Mouse (Mus musculus) intestine, embryonic 14.5 days (tissue): ENCODE data around the gene D11Wsu47e. TPM values are rescaled to one million over a fixed set of nuclear protein-coding genes. Genes with fewer than 3 reads are reported as not detected.

Source experiments
- ATAC-seq: fragments of 200-750 bp; cut with Nextera tagmentation; replicated peaks from 2 replicates; pipeline ENCODE4 v1.8.0; 2017; ENCODE audit warnings: low read depth, moderate number of reproducible peaks, moderate TSS enrichment, moderate library complexity; ENCODE audit not compliant: low FRiP score, low TSS enrichment
- DNase-seq: peaks from one replicate; pipeline ENCODE4 v3.0.0-alpha.2; 2018; ENCODE audit warnings: low spot score
- H3K27ac ChIP-seq: fragments of 300-500 bp; sonication (generic); 2 replicates; pipeline ENCODE4 v1.5.1; 2014; ENCODE audit warnings: low read depth, mild to moderate bottlenecking, control low read depth
- H3K27me3 ChIP-seq: fragments of 300-500 bp; sonication (generic); replicated peaks from 2 replicates; pipeline ENCODE4 v1.6.1; 2014; ENCODE audit warnings: low read length, control low read depth; ENCODE audit not compliant: control insufficient read depth, insufficient read depth
- H3K36me3 ChIP-seq: fragments of 300-500 bp; sonication (generic); 2 replicates; pipeline ENCODE4 v1.6.1; 2014; ENCODE audit warnings: low read length, control low read depth; ENCODE audit not compliant: control insufficient read depth, insufficient read depth
- H3K4me1 ChIP-seq: fragments of 300-500 bp; sonication (generic); replicated peaks from 2 replicates; pipeline ENCODE4 v1.6.1; 2014; ENCODE audit warnings: low read length, control low read depth, mixed read lengths; ENCODE audit not compliant: control insufficient read depth, insufficient read depth
- H3K4me2 ChIP-seq: fragments of 300-500 bp; sonication (generic); 2 replicates; pipeline ENCODE4 v1.6.1; 2014; ENCODE audit warnings: low read length
- H3K4me3 ChIP-seq: fragments of 300-500 bp; sonication (generic); 2 replicates; pipeline ENCODE4 v1.5.1; 2014; ENCODE audit warnings: low read depth, low read length, control low read depth, mixed read lengths
- H3K9ac ChIP-seq: fragments of 300-500 bp; sonication (generic); 2 replicates; pipeline ENCODE4 v1.6.1; 2014; ENCODE audit warnings: mild to moderate bottlenecking, low read length
- H3K9me3 ChIP-seq: fragments of 300-500 bp; sonication (generic); 2 replicates; pipeline ENCODE4 v1.6.1; 2016; ENCODE audit warnings: low read length, control low read depth; ENCODE audit not compliant: control insufficient read depth
- WGBS: fragments of 180-500 bp; shearing (Covaris S2); extraction: QIAGEN DNeasy Blood & Tissue Kit; methylation state at CpG from one replicate; pipeline ENCODE4 v1.1.7; 2014; 5-methylcytosine and 5-hydroxymethylcytosine counted together
- polyA plus RNA-seq: library from polyadenylated mRNA; unstranded; fragments of >200 nt; fragmentation: Nextera tagmentation; extraction: Ambion mirVana; gene quantifications from 2 replicates; pipeline ENCODE4 v1.2.1, GENCODE M21; 2014

Gene D11Wsu47e
- polyA plus RNA-seq, 1 experiment from 2014 or later, result 22.9 TPM

DNA sequence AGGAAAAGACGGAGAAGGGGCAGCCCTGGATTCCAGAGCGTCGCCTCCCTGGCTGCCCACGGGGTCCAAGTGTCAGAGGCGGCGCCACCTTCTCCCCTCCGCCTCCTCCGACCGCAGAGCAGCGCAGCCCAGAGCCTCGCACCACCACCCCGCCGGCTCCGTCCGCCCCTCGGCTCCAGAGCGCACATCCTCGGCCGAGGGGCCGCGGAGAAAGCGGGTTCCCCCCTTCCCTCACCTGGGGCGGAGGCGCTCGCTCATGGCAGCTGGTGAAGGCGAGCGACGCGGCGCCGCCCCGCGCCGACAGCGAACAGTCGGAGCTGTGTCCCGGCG is 620 bp upstream of the D11Wsu47e start:
- 0% methylated on average over 17 of the region's 38 CpGs for WGBS
- peak; percentile 64 for ATAC-seq

DNA sequence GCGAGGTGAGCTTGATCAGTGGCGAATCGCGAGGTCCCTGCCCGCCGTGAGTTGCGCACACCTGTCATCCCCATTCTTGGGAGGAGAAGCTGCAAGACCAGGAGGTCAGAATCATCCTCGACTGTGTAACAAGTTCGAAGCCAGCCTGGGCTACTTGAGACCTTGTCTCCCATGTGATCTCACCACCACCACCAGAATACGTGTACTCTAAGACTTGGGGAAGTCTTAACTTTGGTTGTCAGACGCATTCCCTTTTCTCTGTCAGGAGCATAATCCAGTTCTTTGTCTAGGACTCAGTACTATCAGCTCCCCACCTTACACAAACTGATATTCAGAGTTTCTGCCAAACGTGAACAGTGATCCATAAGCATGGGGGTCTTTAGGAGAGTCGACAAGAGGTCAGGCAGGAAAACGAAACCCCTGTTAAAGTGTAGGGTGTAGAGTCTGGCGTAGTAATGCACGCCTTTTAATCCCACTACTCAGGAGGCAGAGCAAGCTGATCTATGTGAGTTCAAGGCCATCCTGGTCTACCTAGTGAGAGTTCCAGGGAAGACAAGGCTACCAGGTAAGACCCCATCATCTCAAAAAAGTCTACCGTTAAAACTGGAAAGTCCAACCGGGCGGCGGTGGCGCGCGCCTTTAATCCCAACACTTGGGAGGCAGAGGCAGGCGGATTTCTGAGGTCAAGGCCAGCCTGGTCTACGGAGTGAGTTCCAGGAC is 655 bp downstream of the D11Wsu47e start:
- H3K4me3 ChIP-seq, result peak overlapping the region; percentile 93
- peaks cover 24% of the 10 kb centered on the region for H3K36me3 ChIP-seq
- peak overlapping the region; percentile 85 for H3K9ac ChIP-seq
- WGBS, result 41% methylated on average over 25 of the region's 25 CpGs
- no peak for DNase-seq
- H3K27me3 ChIP-seq, result no peaks in the 10 kb centered on the region
- no peak for ATAC-seq
- no peak overlapping the region for H3K27ac ChIP-seq
- H3K9me3 ChIP-seq, result no peaks in the 10 kb centered on the region
- peaks cover 27% of the 10 kb centered on the region for H3K4me1 ChIP-seq
- peak overlapping the region; percentile 83 for H3K4me2 ChIP-seq

More for the DNA sequence above, 620 bp upstream of the D11Wsu47e start:
- Histone ChIP-seq H3K27me3 (no peaks in the 10 kb centered on the region), H3K9ac (peak overlapping the region; percentile 85), H3K4me3 (peak overlapping the region; percentile 93), H3K36me3 (peaks cover 11% of the 10 kb centered on the region), H3K27ac (peak overlapping the region; percentile 94), H3K9me3 (no peaks in the 10 kb centered on the region), H3K4me2 (peak overlapping the region; percentile 75), H3K4me1 (peaks cover 27% of the 10 kb centered on the region)
- no peak for DNase-seq

DNA sequence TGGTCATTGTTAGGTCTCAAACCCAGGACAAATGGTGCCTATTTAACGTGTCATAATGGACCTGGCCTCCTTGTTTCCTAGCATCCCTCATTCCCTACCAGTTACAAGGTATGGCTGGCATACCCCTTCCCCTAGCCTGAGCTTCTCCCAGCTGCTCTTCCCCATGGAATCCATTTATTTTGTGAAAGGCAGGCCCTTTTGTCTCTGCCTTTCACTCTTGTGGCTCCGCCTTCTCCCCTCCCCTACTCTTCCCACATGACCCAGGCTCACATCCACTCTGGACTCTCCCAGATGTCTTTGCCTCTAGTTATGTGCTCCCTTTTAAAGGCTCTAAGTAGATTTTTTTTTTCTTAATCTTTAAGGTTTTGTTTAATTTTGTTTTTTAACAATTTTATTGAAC is 2.8 kb downstream of the D11Wsu47e start:
- H3K36me3 ChIP-seq, result peaks cover 32% of the 10 kb centered on the region
- WGBS, result 81% methylated on average over 2 of the region's 2 CpGs

DNA sequence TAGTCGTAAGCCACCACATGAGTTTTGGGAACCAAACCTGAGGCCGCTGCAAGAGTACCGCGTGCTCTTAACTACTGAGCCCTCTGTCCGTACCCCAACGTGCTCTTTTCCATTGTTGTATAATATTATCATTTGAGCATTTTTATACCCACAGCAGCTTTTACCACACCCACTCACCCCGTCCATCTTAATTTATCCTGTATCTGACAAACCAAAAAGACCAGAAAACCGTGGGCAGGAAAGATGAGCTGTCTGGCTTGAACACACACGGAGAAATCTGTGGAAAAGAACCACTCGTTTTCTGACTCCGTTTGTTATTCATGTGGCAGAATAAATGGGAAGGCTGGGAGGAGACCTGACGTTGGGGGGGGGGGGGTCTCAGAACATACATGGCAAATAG is 6.3 kb downstream of the D11Wsu47e start:
- H3K4me1 ChIP-seq, result peaks cover 6% of the 10 kb centered on the region; the same call in 1 of the 2 replicates
- 88% methylated on average over 12 of the region's 12 CpGs for WGBS
- no peak overlapping the region for H3K4me2 ChIP-seq
- H3K9me3 ChIP-seq, result no peaks in the 10 kb centered on the region
- ATAC-seq (no peak), DNase-seq (no peak)
- H3K27ac ChIP-seq, result no peak overlapping the region
- H3K27me3 ChIP-seq, result no peaks in the 10 kb centered on the region
- H3K4me3 ChIP-seq, result no peak overlapping the region
- peaks cover 65% of the 10 kb centered on the region for H3K36me3 ChIP-seq
- H3K9ac ChIP-seq, result no peak overlapping the region

More for the DNA sequence above, 2.8 kb downstream of the D11Wsu47e start:
- no peak overlapping the region for H3K27ac ChIP-seq
- no peaks in the 10 kb centered on the region for H3K27me3 ChIP-seq
- no peaks in the 10 kb centered on the region for H3K9me3 ChIP-seq
- ATAC-seq, result no peak
- no peak for DNase-seq
- peaks cover 21% of the 10 kb centered on the region for H3K4me1 ChIP-seq
- H3K9ac ChIP-seq, result no peak overlapping the region
- no peak overlapping the region for H3K4me2 ChIP-seq
- H3K4me3 ChIP-seq, result no peak overlapping the region

DNA sequence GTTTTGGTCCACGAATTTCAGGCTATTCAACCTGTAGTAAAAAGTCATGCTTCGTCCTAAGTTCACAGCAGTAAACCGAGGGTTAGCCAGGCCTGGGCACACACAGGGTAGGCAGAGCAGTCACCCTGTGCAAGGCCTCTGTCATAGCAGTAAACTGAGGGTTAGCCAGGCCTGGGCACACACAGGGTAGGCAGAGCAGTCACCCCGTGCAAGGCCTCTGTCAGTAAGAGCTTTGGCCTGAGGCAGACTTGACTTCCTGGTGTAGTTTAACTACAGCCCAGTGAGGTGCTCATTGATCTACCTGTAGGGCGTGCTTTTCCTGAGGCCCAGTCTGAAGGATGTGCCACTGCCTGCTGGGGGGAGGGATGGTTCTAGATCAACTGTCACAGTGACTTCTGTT is 7.1 kb downstream of the D11Wsu47e start:
- Histone ChIP-seq H3K4me1 (peaks cover 6% of the 10 kb centered on the region; the same call in 1 of the 2 replicates), H3K36me3 (peaks cover 67% of the 10 kb centered on the region), H3K27me3 (no peaks in the 10 kb centered on the region), H3K9me3 (no peaks in the 10 kb centered on the region), H3K4me2 (no peak overlapping the region), H3K27ac (no peak overlapping the region), H3K4me3 (no peak overlapping the region), H3K9ac (no peak overlapping the region)
- 79% methylated on average over 5 of the region's 5 CpGs for WGBS
- ATAC-seq (peak; percentile 34; the same call in 1 of the 2 replicates), DNase-seq (no peak)

DNA sequence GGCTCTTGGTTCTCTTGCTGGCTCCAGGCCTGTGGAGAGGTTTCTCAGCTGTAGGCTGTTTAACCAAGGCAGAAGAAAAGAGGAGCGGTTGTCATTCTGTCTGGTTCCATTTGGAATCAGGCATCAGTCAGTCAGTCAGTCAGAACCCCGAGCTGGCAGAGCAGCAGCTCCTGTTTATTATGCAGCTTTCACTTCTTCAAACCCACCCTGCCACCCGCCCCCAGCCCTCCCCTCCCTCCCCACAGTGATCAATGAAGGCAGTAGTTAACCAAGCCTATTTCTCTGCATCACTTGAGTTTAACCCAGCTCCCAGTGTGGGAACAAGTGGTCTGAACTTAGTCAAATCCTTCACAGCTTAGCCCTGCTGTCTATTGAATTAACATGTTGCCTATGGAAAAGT is 7.6 kb downstream of the D11Wsu47e start:
- Histone ChIP-seq H3K27ac (no peak overlapping the region), H3K9ac (no peak overlapping the region)
- WGBS, result 77% methylated on average over 3 of the region's 3 CpGs

DNA sequence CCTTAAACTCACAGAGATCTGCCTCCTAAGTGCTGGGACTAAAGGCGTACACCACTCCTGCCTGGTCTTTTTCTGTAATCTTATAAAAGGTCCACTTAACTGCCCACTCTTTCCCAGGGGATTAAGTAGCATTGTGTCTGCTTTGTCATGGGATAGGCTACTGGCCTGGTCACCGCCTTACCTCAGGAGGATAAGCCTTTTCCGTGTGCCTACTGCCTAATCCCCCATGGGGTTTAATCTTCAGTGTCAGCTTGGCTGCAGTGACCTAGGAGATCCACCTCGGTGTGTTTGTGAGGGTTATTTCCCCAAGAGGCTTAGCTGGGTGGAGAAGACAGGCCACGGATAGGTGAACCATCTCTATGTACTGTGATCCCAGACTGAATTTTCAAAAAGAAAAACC is 13.4 kb downstream of the D11Wsu47e start:
- no peaks in the 10 kb centered on the region for H3K27me3 ChIP-seq
- H3K27ac ChIP-seq, result no peak overlapping the region
- 81% methylated on average over 5 of the region's 5 CpGs for WGBS
- no peaks in the 10 kb centered on the region for H3K4me1 ChIP-seq
- H3K9ac ChIP-seq, result no peak overlapping the region
- no peak overlapping the region for H3K4me3 ChIP-seq
- peaks cover 36% of the 10 kb centered on the region for H3K36me3 ChIP-seq
- no peak overlapping the region for H3K4me2 ChIP-seq
- no peak for ATAC-seq
- no peak for DNase-seq
- no peaks in the 10 kb centered on the region for H3K9me3 ChIP-seq

More for the DNA sequence above, 7.6 kb downstream of the D11Wsu47e start:
- Histone ChIP-seq H3K9me3 (no peaks in the 10 kb centered on the region), H3K4me3 (no peak overlapping the region), H3K4me2 (no peak overlapping the region), H3K36me3 (peaks cover 70% of the 10 kb centered on the region), H3K4me1 (peaks cover 3% of the 10 kb centered on the region; the same call in 1 of the 2 replicates), H3K27me3 (no peaks in the 10 kb centered on the region)
- DNase-seq (no peak), ATAC-seq (no peak)

DNA sequence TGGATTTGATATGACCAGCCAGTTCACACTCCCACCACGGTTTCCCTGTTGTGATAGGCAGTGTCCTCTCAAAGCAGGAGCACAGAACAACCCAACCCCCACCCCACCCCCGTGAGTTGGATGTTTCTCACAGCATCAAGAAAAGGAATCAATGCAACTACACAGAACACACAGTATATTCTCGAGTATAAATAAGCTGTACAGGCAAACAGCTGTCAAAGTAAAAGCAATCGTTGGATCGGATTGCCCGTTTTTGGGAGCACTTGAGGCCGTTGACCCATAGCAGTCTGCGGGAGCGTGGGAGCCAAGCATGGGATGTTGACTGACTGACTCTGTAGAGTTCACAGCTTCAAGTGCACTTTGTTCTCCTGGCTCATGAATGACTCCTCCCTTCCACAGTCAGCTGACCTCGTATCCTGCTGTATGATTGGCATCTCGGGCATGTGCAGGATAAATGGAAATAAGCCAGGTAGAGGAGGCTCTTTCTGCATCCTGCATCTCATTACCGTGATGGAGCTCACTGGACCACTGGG is 13.9 kb downstream of the D11Wsu47e start:
- Histone ChIP-seq H3K27me3 (no peaks in the 10 kb centered on the region), H3K36me3 (peaks cover 31% of the 10 kb centered on the region), H3K4me1 (no peaks in the 10 kb centered on the region), H3K4me2 (no peak overlapping the region), H3K27ac (no peak overlapping the region), H3K9me3 (no peaks in the 10 kb centered on the region), H3K4me3 (no peak overlapping the region), H3K9ac (no peak overlapping the region)
- DNase-seq (no peak), ATAC-seq (no peak)
- 67% methylated on average over 12 of the region's 12 CpGs for WGBS

DNA sequence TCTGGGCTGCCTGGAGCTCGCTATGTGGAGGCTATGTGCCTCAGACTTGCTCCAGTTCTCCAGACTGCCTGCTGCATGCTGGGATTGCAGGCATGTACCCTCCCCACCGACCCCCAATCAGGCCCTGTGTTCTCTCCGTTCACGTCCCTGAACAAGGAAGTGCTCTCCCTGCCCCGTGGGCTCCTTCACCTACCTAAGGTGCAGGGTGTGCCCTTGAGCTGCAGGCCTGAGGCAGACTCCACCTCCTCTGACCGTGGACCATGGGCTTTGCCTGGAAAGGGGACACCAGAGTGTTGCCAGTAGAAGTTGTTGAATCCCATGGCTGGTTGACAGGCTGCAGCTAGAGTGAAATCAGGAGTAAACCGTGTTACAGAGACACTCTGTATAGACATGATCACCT is 15.4 kb downstream of the D11Wsu47e start:
- no peaks in the 10 kb centered on the region for H3K4me1 ChIP-seq
- ATAC-seq, result no peak
- 78% methylated on average over 7 of the region's 7 CpGs for WGBS

More for the DNA sequence above, 15.4 kb downstream of the D11Wsu47e start:
- Histone ChIP-seq H3K27ac (no peak overlapping the region), H3K27me3 (no peaks in the 10 kb centered on the region), H3K9me3 (no peaks in the 10 kb centered on the region), H3K4me2 (no peak overlapping the region), H3K9ac (no peak overlapping the region), H3K36me3 (peaks cover 15% of the 10 kb centered on the region), H3K4me3 (no peak overlapping the region)
- no peak for DNase-seq
